Mouse (Mus musculus) kidney, postnatal 0 days (tissue): ENCODE measurements around the gene Ppp4c. TPM values are rescaled to one million over a fixed set of nuclear protein-coding genes. Genes with fewer than 3 reads are reported as not detected.

Experiments
- ATAC-seq: fragments of 200-750 bp; cut with Nextera tagmentation; replicated peaks from 2 replicates; pipeline ENCODE4 v1.8.0; 2017; ENCODE audit warnings: low read depth, moderate number of reproducible peaks, moderate TSS enrichment, moderate library complexity; ENCODE audit not compliant: low FRiP score
- DNase-seq: peaks from one replicate; pipeline ENCODE4 v3.0.0-alpha.2; 2016; ENCODE audit warnings: low spot score
- H3K27ac ChIP-seq: fragments of 300-500 bp; sonication (generic); 2 replicates; pipeline ENCODE4 v1.5.1; 2014; ENCODE audit warnings: mild to moderate bottlenecking
- H3K27me3 ChIP-seq: fragments of 300-500 bp; sonication (generic); 2 replicates; pipeline ENCODE4 v1.6.1; 2014; ENCODE audit warnings: low read length, mixed read lengths; ENCODE audit not compliant: insufficient read depth
- H3K36me3 ChIP-seq: fragments of 300-500 bp; sonication (generic); 2 replicates; pipeline ENCODE4 v1.6.1; 2014; ENCODE audit warnings: low read length, mixed read lengths; ENCODE audit not compliant: insufficient read depth
- H3K4me1 ChIP-seq: fragments of 300-500 bp; sonication (generic); replicated peaks from 2 replicates; pipeline ENCODE4 v1.6.1; 2014; ENCODE audit warnings: antibody characterized with exemption, low read length, mixed read lengths; ENCODE audit not compliant: insufficient read depth
- H3K4me2 ChIP-seq: fragments of 300-500 bp; sonication (generic); 2 replicates; pipeline ENCODE4 v1.6.1; 2014; ENCODE audit warnings: mild to moderate bottlenecking, low read length, moderate library complexity, mixed read lengths
- H3K4me3 ChIP-seq: fragments of 300-500 bp; sonication (generic); replicated peaks from 2 replicates; pipeline ENCODE4 v1.5.1; 2014; ENCODE audit warnings: low read depth, low read length
- H3K9ac ChIP-seq: fragments of 300-500 bp; sonication (generic); 2 replicates; pipeline ENCODE4 v1.6.1; 2014; ENCODE audit warnings: low read depth, low read length
- H3K9me3 ChIP-seq: fragments of 300-500 bp; sonication (generic); replicated peaks from 2 replicates; pipeline ENCODE4 v1.6.1; 2016; ENCODE audit warnings: low read length, inconsistent platforms, mixed read lengths
- CTCF ChIP-seq: IDR thresholded peaks from 2 replicates; pipeline ENCODE4 v1.5.1; 2016; ENCODE audit warnings: antibody characterized with exemption, low read depth, mild to moderate bottlenecking, moderate library complexity
- whole genome bisulfite sequencing: fragments of 180-500 bp; shearing (Covaris S2); extraction: QIAGEN DNeasy Blood & Tissue Kit; methylation state at CpG from one replicate; pipeline ENCODE4 v1.1.7; 2014; 5-methylcytosine and 5-hydroxymethylcytosine counted together
- polyA plus RNA-seq: library from polyadenylated mRNA; unstranded; fragments of >200 nt; fragmentation: Nextera tagmentation; extraction: Ambion mirVana; gene quantifications from 2 replicates; pipeline ENCODE4 v1.2.1, GENCODE M21; 2015

Gene Ppp4c
- polyA plus RNA-seq, 1 experiment from 2014 or later, result 192 TPM

DNA sequence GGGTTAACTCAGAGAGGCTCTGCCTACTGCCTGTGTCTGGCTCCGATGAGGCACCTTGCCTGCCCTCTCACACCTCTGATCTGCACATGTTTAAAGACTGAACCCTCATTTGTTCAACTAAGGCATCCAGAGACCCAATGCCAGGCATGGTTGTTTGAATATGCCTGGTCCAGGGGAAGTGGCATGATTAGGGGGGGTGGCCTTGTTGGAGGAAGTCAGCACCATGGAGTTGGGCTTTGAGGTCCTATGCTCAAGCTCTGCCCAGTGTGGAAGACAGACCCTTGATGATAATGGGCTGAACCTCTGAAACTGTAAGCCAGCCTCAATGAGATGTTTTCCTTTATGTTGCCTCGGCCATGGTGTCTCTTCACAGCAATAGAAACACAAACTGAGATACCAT is 18.9 kb downstream of the Ppp4c start:
- WGBS, result 44% methylated on average over 2 of the region's 2 CpGs
- ATAC-seq (no peak), DNase-seq (no peak)
- no peak overlapping the region for H3K9ac ChIP-seq
- peaks cover 17% of the 10 kb centered on the region for H3K4me1 ChIP-seq
- H3K36me3 ChIP-seq, result peaks cover 26% of the 10 kb centered on the region
- no peak for TF ChIP-seq CTCF
- no peaks in the 10 kb centered on the region for H3K27me3 ChIP-seq
- H3K27ac ChIP-seq, result no peak overlapping the region
- no peaks in the 10 kb centered on the region for H3K9me3 ChIP-seq
- no peak overlapping the region for H3K4me3 ChIP-seq
- H3K4me2 ChIP-seq, result no peak overlapping the region

DNA sequence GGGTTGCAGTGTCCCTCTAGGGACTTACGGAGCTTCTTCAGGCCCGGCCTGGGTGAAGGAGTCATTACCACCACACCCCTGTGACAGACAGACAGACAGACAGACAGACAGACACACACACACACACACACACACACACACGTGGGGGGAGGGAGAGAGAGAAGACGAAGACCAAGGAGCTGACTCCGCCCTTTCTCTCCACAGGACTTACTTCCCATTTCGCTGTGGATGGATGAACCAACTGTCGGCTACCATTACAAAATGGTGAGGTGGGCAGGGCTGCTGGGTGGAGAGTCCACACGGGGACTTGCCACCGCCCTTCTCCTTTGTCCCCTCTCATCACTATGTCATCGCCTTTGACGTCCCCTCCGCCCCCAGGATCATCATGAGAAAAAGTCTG is 21.5 kb downstream of the Ppp4c start:
- TF ChIP-seq CTCF, result no peak
- H3K36me3 ChIP-seq, result peaks cover 44% of the 10 kb centered on the region
- WGBS, result 85% methylated on average over 12 of the region's 12 CpGs

DNA sequence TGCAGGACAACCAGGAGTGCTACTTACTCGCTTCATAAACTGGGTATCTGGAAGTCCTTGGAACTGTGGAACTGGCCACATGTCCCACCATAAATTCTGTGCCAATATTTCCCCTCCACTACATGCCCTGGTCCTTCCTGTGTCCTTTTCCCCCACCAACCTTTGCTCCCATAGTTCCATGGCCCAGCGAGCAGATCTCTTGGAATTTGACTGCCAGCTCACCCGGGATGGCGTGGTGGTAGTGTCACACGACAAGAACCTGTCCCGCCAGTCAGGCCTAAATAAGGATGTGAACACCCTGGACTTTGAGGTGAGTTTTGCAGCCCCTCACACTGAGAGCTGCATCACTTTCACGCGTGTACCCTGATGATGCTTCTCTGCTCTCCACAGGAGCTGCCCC is 25.3 kb downstream of the Ppp4c start:
- H3K27me3 ChIP-seq, result no peaks in the 10 kb centered on the region
- H3K4me2 ChIP-seq, result no peak overlapping the region
- no peak overlapping the region for H3K4me3 ChIP-seq
- H3K27ac ChIP-seq, result no peak overlapping the region
- WGBS, result 81% methylated on average over 8 of the region's 8 CpGs
- no peak for TF ChIP-seq CTCF
- no peak for ATAC-seq
- DNase-seq, result no peak
- H3K4me1 ChIP-seq, result no peaks in the 10 kb centered on the region
- peaks cover 75% of the 10 kb centered on the region for H3K36me3 ChIP-seq
- H3K9me3 ChIP-seq, result no peaks in the 10 kb centered on the region
- 0 out of 2 replicates have a peak overlapping the region, but pooled peaks have one; percentile 4 for H3K9ac ChIP-seq

More for the DNA sequence above, 21.5 kb downstream of the Ppp4c start:
- Histone ChIP-seq H3K27ac (no peak overlapping the region), H3K9me3 (no peaks in the 10 kb centered on the region), H3K4me2 (no peak overlapping the region), H3K9ac (no peak overlapping the region), H3K27me3 (no peaks in the 10 kb centered on the region), H3K4me1 (peaks cover under 1% of the 10 kb centered on the region; the same call in 1 of the 2 replicates), H3K4me3 (no peak overlapping the region)
- DNase-seq, result no peak
- no peak for ATAC-seq

DNA sequence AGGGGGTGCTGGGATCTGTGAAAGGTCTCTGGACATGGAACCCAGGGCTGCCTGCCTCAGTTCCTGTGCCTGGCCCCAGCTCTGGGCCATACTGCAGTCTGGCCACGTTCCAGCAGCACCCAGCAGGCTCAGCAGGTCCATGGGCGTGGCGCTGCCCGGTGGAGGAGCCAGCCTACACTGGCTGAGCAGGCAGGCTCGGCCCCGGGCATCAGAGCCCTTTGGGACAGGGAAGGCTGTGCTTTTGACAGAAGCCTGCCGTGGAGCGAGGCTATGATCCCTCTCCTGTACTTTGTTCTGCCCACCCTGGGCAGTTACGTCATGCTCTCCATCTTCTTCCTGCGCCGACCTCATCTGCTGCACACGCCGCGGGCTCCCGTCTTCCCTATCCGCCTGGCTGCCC is 26.1 kb downstream of the Ppp4c start, which contains the start of gene Gdpd3:
Gene Gdpd3, plus strand, starts transcription at position 134 of the 400 bp plus-strand sequence.
- no peaks in the 10 kb centered on the region for H3K27me3 ChIP-seq
- DNase-seq (no peak), ATAC-seq (peak; percentile 33; the same call in 1 of the 2 replicates)
- WGBS, result 83% methylated on average over 16 of the region's 16 CpGs
- H3K4me3 ChIP-seq, result no peak within 1 kb of the TSS
- H3K27ac ChIP-seq, result no peak within 1 kb of the TSS; the same call in 1 of the 2 replicates
- H3K4me1 ChIP-seq, result 0 out of 2 replicates have a peak, but pooled peaks cover 3% of the 10 kb centered on the region
- H3K9ac ChIP-seq, result 0 out of 2 replicates have a peak within 1 kb of the TSS, but pooled peaks have one; percentile 4
- TF ChIP-seq CTCF, result no peak
- H3K36me3 ChIP-seq, result peaks cover 77% of the 10 kb centered on the region
- no peaks in the 10 kb centered on the region for H3K9me3 ChIP-seq
- no peak within 1 kb of the TSS for H3K4me2 ChIP-seq

GRCm38 (mm10) chr7:126765540-126765939 is 26.8 kb downstream of the Ppp4c start:
- no peak for ATAC-seq
- H3K27me3 ChIP-seq, result no peaks in the 10 kb centered on the region

DNA sequence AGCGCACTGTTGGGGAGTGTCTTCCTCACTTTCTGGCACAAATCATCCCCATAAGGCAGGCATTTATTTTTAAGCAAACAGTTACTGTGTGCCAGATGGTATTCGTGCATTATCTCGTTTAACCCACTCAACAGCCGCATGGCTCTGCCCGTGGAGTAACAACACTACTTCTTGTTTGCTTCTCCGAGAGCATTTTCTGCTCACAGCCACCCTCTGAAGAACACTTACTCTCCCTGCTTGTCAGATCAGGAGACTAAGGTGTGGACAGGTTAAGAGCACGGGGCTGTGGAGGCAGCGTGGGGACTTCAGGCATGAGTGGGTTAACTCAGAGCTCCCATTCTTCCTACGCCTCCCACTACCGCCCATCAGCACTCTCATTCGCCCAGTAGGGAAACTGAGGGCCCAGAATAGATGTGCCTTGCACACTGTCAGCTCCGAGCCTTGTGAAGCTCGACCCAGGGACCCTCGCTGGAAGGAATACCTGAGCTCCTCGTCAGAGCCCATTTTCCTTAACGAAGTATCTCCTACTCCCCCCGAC is 29.8 kb downstream of the Ppp4c start:
- no peak overlapping the region for H3K9ac ChIP-seq

More at GRCm38 (mm10) chr7:126765540-126765939, 26.8 kb downstream of the Ppp4c start:
- Histone ChIP-seq H3K9ac (no peak overlapping the region), H3K4me3 (no peak overlapping the region), H3K36me3 (peaks cover 73% of the 10 kb centered on the region), H3K4me2 (no peak overlapping the region), H3K9me3 (no peaks in the 10 kb centered on the region), H3K27ac (no peak overlapping the region), H3K4me1 (peaks cover 9% of the 10 kb centered on the region; the same call in 1 of the 2 replicates)
- no peak for TF ChIP-seq CTCF
- WGBS, result 88% methylated on average over 9 of the region's 9 CpGs
- no peak for DNase-seq

More for the DNA sequence above, 29.8 kb downstream of the Ppp4c start:
- no peaks in the 10 kb centered on the region for H3K9me3 ChIP-seq
- H3K4me2 ChIP-seq, result 0 out of 2 replicates have a peak overlapping the region, but pooled peaks have one; percentile 11
- no peak overlapping the region for H3K4me3 ChIP-seq
- DNase-seq (no peak), ATAC-seq (no peak)
- H3K27ac ChIP-seq, result no peak overlapping the region
- 69% methylated on average over 17 of the region's 17 CpGs for WGBS
- TF ChIP-seq CTCF, result no peak
- peaks cover 46% of the 10 kb centered on the region for H3K36me3 ChIP-seq
- no peaks in the 10 kb centered on the region for H3K27me3 ChIP-seq
- H3K4me1 ChIP-seq, result peaks cover 9% of the 10 kb centered on the region; the same call in 1 of the 2 replicates
